Mouse (Mus musculus): ENCODE results near the gene Tmem145. TPM values are rescaled to one million over a fixed set of nuclear protein-coding genes. Genes with fewer than 3 reads are reported as not detected.

The Tmem145 gene
- polyA plus RNA-seq, 1 experiment, result 0.16 TPM

GRCm38 (mm10) chr7:25303685-25304006, 2.3 kb upstream of the Tmem145 start:
- TF ChIP-seq GATA1 (IDR thresholded peaks at IDR 0.05; ENCODE audit: borderline replicate concordance, low read length) (no peak), FLI1 (IDR thresholded peaks at IDR 0.05; ENCODE audit: low read length) (no peak)
- Histone ChIP-seq H3K4me3 (replicated peaks) (no peak overlapping the region), H3K9me3 (no peaks in the 10 kb centered on the region), H3K36me3 (replicated peaks; ENCODE audit: low read length) (no peaks in the 10 kb centered on the region), H3K27me3 (replicated peaks) (peaks cover 59% of the 10 kb centered on the region), H3K4me1 (peaks cover 15% of the 10 kb centered on the region)

GRCm38 (mm10) chr7:25305481-25305880, 425 bp upstream of the Tmem145 start:
- Histone ChIP-seq H3K4me1 (peaks cover 19% of the 10 kb centered on the region), H3K9me3 (no peaks in the 10 kb centered on the region), H3K36me3 (replicated peaks; ENCODE audit: low read length) (no peaks in the 10 kb centered on the region), H3K4me3 (replicated peaks) (no peak overlapping the region), H3K27me3 (replicated peaks) (peaks cover 74% of the 10 kb centered on the region)
- TF ChIP-seq GATA1 (IDR thresholded peaks at IDR 0.05; ENCODE audit: borderline replicate concordance, low read length) (no peak), FLI1 (IDR thresholded peaks at IDR 0.05; ENCODE audit: low read length) (no peak)

DNA sequence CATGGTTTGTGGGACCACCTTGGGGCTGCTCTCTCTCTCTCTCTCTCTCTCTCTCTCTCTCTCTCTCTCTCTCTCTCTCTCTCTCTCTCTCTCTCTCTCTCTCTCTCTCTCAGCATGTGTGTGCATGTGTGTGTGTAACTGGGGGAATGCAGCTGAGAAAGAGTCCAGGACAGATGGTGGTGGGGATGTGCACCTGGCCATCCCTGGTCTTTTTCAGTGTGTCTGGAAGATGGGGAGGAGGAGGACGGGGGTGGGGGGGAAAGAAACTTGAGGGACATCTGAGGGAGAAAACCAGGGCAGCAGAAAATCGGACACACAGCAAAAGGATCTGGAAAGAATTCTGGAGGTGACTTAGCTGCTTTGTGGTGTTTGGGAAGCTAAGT, 699 bp downstream of the Tmem145 start:
- Histone ChIP-seq H3K27me3 (replicated peaks) (peaks cover 78% of the 10 kb centered on the region), H3K4me3 (replicated peaks) (no peak overlapping the region), H3K36me3 (replicated peaks; ENCODE audit: low read length) (no peaks in the 10 kb centered on the region), H3K4me1 (peaks cover 15% of the 10 kb centered on the region), H3K9me3 (no peaks in the 10 kb centered on the region)
- TF ChIP-seq FLI1 (IDR thresholded peaks at IDR 0.05; ENCODE audit: low read length) (no peak), GATA1 (IDR thresholded peaks at IDR 0.05; ENCODE audit: borderline replicate concordance, low read length) (no peak)

- peaks cover 87% of the 10 kb centered on the region for H3K27me3 ChIP-seq (replicated peaks)
- no peaks in the 10 kb centered on the region for H3K36me3 ChIP-seq (replicated peaks; ENCODE audit: low read length)
- H3K9me3 ChIP-seq, result no peaks in the 10 kb centered on the region
- TF ChIP-seq FLI1 (IDR thresholded peaks at IDR 0.05; ENCODE audit: low read length) (no peak), GATA1 (IDR thresholded peaks at IDR 0.05; ENCODE audit: borderline replicate concordance, low read length) (no peak)
- peaks cover 15% of the 10 kb centered on the region for H3K4me1 ChIP-seq
- peak overlapping the region; percentile 33 for H3K4me3 ChIP-seq (replicated peaks)
These were observed 2.9 kb downstream of the Tmem145 start for GRCm38 (mm10) chr7:25308702-25309318.

DNA sequence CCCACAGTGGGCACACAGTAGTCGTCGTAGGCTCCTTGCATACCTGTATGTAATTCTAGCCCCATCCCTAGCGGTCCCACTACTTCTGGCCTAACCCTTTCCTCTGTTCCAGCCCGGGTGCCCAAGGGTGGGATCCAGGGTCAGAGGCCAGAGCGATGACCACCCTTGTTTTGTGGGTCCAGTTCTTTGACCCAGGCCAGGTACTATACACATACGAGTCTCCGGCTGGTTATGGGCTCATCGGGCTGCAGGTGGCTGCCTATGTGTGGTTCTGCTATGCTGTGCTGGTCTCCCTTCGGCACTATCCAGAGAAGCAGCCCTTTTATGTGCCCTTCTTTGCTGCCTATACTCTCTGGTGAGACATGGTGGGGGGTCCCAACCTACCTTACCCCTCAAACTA, 3.5 kb downstream of the Tmem145 start:
- Histone ChIP-seq H3K36me3 (replicated peaks; ENCODE audit: low read length) (no peaks in the 10 kb centered on the region), H3K4me3 (replicated peaks) (no peak overlapping the region), H3K27me3 (replicated peaks) (peaks cover 88% of the 10 kb centered on the region), H3K9me3 (no peaks in the 10 kb centered on the region), H3K4me1 (peaks cover 15% of the 10 kb centered on the region)
- no peak for TF ChIP-seq FLI1 (IDR thresholded peaks at IDR 0.05; ENCODE audit: low read length)
- no peak for TF ChIP-seq GATA1 (IDR thresholded peaks at IDR 0.05; ENCODE audit: borderline replicate concordance, low read length)

DNA sequence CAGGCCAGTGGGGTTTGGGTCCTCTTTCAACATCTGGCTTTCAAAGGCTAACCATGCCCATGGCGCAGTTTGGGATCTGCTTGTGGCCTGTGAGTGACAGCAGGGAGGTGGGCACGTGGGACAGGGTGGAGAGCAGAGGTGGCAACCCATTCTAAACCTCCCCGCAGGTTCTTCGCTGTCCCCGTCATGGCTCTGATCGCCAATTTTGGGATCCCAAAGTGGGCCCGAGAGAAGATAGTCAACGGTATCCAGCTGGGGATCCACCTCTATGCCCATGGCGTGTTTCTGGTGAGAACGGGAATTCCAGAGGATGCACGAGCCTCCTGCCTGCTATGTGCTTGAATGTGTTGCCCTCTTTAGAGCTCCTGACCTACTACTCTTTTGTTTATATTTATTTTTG, 5.3 kb downstream of the Tmem145 start:
- Histone ChIP-seq H3K36me3 (replicated peaks; ENCODE audit: low read length) (no peaks in the 10 kb centered on the region), H3K4me1 (peaks cover 25% of the 10 kb centered on the region), H3K9me3 (no peaks in the 10 kb centered on the region), H3K27me3 (replicated peaks) (peaks cover 92% of the 10 kb centered on the region), H3K4me3 (replicated peaks) (no peak overlapping the region)
- no peak for TF ChIP-seq FLI1 (IDR thresholded peaks at IDR 0.05; ENCODE audit: low read length)
- TF ChIP-seq GATA1 (IDR thresholded peaks at IDR 0.05; ENCODE audit: borderline replicate concordance, low read length), result no peak

DNA sequence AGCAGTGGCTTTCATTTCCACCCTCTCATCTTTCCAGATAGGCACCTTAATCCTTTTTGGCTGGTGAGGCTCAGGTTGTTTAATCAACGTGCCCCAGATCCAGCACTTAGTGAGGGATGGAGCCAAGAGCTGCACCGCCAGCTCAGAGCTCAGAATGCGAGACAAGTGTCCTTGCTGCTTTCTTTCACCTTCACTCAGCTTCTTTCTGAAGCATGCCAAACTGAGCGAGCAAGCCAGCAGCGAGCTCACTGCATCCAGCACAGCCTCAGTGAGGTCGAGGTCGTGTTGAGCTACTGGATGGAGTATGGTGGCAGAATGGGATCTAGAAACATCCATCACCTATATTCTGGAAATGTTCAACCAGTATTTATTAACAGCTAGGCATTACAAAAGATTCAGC, 7.4 kb downstream of the Tmem145 start:
- TF ChIP-seq GATA1 (IDR thresholded peaks at IDR 0.05; ENCODE audit: borderline replicate concordance, low read length) (no peak), FLI1 (IDR thresholded peaks at IDR 0.05; ENCODE audit: low read length) (no peak)
- Histone ChIP-seq H3K9me3 (no peaks in the 10 kb centered on the region), H3K27me3 (replicated peaks) (peaks cover 70% of the 10 kb centered on the region), H3K4me1 (peaks cover 35% of the 10 kb centered on the region), H3K36me3 (replicated peaks; ENCODE audit: low read length) (no peaks in the 10 kb centered on the region), H3K4me3 (replicated peaks) (no peak overlapping the region)

GRCm38 (mm10) chr7:25314606-25315305, 8.8 kb downstream of the Tmem145 start:
- Histone ChIP-seq H3K4me3 (replicated peaks) (peak overlapping the region; percentile 96), H3K36me3 (replicated peaks; ENCODE audit: low read length) (no peaks in the 10 kb centered on the region), H3K27me3 (replicated peaks) (peaks cover 56% of the 10 kb centered on the region), H3K9me3 (no peaks in the 10 kb centered on the region), H3K4me1 (peaks cover 30% of the 10 kb centered on the region)
- no peak for TF ChIP-seq GATA1 (IDR thresholded peaks at IDR 0.05; ENCODE audit: borderline replicate concordance, low read length)
- no peak for TF ChIP-seq FLI1 (IDR thresholded peaks at IDR 0.05; ENCODE audit: low read length)

DNA sequence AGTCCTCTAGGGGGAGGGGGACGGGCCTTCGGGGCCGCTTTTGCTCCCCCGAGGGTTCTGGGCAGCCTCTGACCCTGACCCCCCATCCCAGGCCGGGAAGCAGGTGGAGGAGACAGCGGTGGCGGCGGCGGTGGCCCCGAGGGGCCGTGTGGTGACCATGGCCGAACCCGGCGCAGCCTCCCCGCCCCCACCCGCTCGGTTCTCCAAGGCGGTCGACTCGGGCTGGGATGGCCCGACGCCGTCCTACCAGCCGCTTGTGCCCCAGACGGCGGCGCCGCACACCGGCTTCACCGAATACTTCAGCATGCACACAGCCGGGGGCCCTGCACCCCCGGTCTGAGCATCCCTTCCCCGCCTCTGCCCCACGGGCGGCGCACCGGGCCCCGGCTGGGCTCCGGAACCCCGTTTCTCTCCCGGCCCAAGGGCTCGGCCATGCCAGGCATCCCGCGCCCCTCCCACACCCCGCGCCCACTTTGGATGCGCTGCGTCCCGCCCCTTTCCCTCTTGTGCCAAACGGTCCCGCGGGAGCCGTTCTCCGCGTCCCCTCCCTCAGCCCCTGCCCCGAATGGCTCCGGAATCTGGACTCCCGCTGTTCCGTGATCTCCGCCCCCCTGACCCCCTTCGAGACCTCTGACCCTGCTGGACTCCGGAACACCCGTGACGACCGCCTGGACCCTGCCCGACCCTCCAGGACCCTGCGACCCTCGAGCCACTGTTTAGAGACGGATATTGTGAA, 9.6 kb downstream of the Tmem145 start:
- Histone ChIP-seq H3K4me1 (peaks cover 30% of the 10 kb centered on the region), H3K27me3 (replicated peaks) (peaks cover 52% of the 10 kb centered on the region), H3K4me3 (replicated peaks) (peak overlapping the region; percentile 96), H3K36me3 (replicated peaks; ENCODE audit: low read length) (no peaks in the 10 kb centered on the region), H3K9me3 (no peaks in the 10 kb centered on the region; the same call in 1 of the 2 replicates)
- TF ChIP-seq GATA1 (IDR thresholded peaks at IDR 0.05; ENCODE audit: borderline replicate concordance, low read length) (no peak), FLI1 (IDR thresholded peaks at IDR 0.05; ENCODE audit: low read length) (no peak)

Data from megakaryocyte, embryonic 14.5 days (primary cell).